Mouse (Mus musculus): ENCODE data around the gene Insig2.

Insig2 gene
- long read RNA-seq, experiment 1, transcript Insig2-201 (6 exons, 2,697 nt) = major isoform, 15 of 20 reads
- long read RNA-seq, experiment 1, partial matches to known transcripts = 0 of 20 reads
- long read RNA-seq, experiment 1, other reads (novel, unspliced or antisense) = 5 of 20 reads
- long read RNA-seq, experiment 2, transcript Insig2-201 (6 exons, 2,697 nt) = major isoform, 19 of 25 reads
- long read RNA-seq, experiment 2, partial matches to known transcripts = 1 of 25 reads
- long read RNA-seq, experiment 2, other reads (novel, unspliced or antisense) = 5 of 25 reads

GRCm38 (mm10) chr1:121332485-121332884 lies at the start of gene Insig2:
Gene Insig2 (minus strand): TSS chr1:121332589.
- intact Hi-C loops (cut with DNase I) = no loop called here

- intact Hi-C loops (cut with DNase I) = no loop called here
Measured at GRCm38 (mm10) chr1:121381562-121381961, 49.2 kb upstream of the Insig2 start.

GRCm38 (mm10) chr1:121380033-121380432 lies 47.6 kb upstream of the Insig2 start:
- intact Hi-C loops (cut with DNase I) = no loop called here

GRCm38 (mm10) chr1:121377901-121378300 lies 45.5 kb upstream of the Insig2 start:
- intact Hi-C loops (cut with DNase I) = no loop called here

GRCm38 (mm10) chr1:121377410-121377809 lies 45.0 kb upstream of the Insig2 start:
- intact Hi-C loops (cut with DNase I) = no loop called here

GRCm38 (mm10) chr1:121373631-121374030 lies 41.2 kb upstream of the Insig2 start:
- intact Hi-C loops (cut with DNase I) = no loop called here

GRCm38 (mm10) chr1:121372656-121373055 lies 40.3 kb upstream of the Insig2 start:
- intact Hi-C loops (cut with DNase I) = no loop called here

GRCm38 (mm10) chr1:121371449-121371848 lies 39.1 kb upstream of the Insig2 start:
- intact Hi-C loops (cut with DNase I) = no loop called here

- intact Hi-C loops (cut with DNase I) = no loop called here
Measured at GRCm38 (mm10) chr1:121367257-121367656, 34.9 kb upstream of the Insig2 start.

GRCm38 (mm10) chr1:121360561-121360960 lies 28.2 kb upstream of the Insig2 start:
- intact Hi-C loops (cut with DNase I) = no loop called here

GRCm38 (mm10) chr1:121359680-121360079 lies 27.3 kb upstream of the Insig2 start:
- intact Hi-C loops (cut with DNase I) = no loop called here

GRCm38 (mm10) chr1:121353779-121354178 lies 21.4 kb upstream of the Insig2 start:
- intact Hi-C loops (cut with DNase I) = no loop called here

GRCm38 (mm10) chr1:121351037-121351436 lies 18.6 kb upstream of the Insig2 start:
- intact Hi-C loops (cut with DNase I) = no loop called here

- intact Hi-C loops (cut with DNase I) = no loop called here
Measured at GRCm38 (mm10) chr1:121350616-121351015, 18.2 kb upstream of the Insig2 start.

- intact Hi-C loops (cut with DNase I) = no loop called here
Measured at GRCm38 (mm10) chr1:121348875-121349847, 16.8 kb upstream of the Insig2 start.

GRCm38 (mm10) chr1:121343966-121344365 lies 11.6 kb upstream of the Insig2 start:
- intact Hi-C loops (cut with DNase I) = no loop called here

GRCm38 (mm10) chr1:121335789-121336188 lies 3.4 kb upstream of the Insig2 start:
- intact Hi-C loops (cut with DNase I) = no loop called here

GRCm38 (mm10) chr1:121333986-121334703 lies 1.8 kb upstream of the Insig2 start:
- intact Hi-C loops (cut with DNase I) = no loop called here

GRCm38 (mm10) chr1:121330621-121331020 lies 1.8 kb downstream of the Insig2 start:
- intact Hi-C loops (cut with DNase I) = no loop called here

GRCm38 (mm10) chr1:121329391-121329790 lies 3.0 kb downstream of the Insig2 start:
- intact Hi-C loops (cut with DNase I) = no loop called here

- intact Hi-C loops (cut with DNase I) = no loop called here
Measured at GRCm38 (mm10) chr1:121328193-121328555, 4.2 kb downstream of the Insig2 start.

Measured in adrenal gland (tissue).